Mouse (Mus musculus): ENCODE data around the gene Dock1. TPM values are rescaled to one million over a fixed set of nuclear protein-coding genes. Genes with fewer than 3 reads are reported as not detected.

Dock1 gene
- polyA plus RNA-seq, 1 experiment from 2014 or later = 17.8 TPM

DNA sequence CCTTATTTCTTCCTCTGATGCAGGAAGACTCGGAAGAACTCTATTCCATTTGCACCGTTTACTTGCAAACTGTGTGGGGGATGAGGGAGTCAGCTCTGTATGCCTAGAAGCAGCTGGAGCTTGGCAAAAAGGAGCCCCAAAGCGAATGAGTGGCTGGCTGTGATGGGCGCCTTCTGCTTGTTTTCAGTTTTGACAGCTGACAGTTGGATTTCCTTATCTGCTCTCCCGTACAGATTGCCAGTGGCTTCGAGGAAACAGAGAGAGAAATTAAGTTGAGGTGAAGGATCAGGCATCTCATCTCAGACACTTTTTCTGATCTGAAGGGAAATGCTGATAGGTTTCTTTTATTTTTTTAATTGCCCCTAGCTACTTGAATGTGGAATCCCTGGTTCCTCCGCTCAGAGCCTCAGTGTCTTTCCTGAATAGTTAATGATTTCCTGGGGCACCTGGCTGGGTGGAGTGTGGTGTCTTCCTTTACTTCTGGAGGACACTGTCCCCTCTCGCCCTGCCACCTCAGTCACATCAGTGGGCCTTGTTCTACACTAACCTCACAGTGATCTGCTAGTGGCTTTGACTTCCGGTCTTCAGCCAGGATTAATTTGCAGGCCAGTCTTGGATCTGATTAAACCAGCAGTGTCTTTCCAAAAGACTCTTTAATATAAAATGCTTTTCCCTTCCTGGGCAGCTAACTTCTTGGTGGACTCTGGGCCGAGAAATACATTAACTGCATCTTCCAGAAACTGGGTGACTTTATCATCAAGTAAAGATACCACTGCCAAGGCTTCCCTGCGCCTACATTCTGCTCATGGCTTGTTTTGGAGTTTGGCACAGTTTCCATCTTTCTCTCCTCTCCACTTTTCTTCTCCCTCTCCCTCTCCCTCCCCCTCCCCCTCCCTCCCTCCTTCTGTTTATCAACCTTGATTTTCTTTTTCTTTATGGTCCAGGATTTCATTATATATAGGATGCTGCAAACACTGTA is 55.4 kb downstream of the Dock1 start:
- Histone ChIP-seq H3K4me2 (ENCODE audit: low read depth, low read length) (peak overlapping the region; percentile 30; the same call in 1 of the 2 replicates), H3K36me3 (ENCODE audit: control insufficient read depth, insufficient read depth) (peaks cover 4% of the 10 kb centered on the region), H3K4me1 (ENCODE audit: control insufficient read depth, insufficient read depth, low read length) (peaks cover 25% of the 10 kb centered on the region), H3K9ac (ENCODE audit: low read length) (peak overlapping the region; percentile 31), H3K27ac (ENCODE audit: low read length) (no peak overlapping the region), H3K4me3 (ENCODE audit: low read length) (no peak overlapping the region), H3K9me3 (replicated peaks; ENCODE audit: control insufficient read depth, low read length) (no peaks in the 10 kb centered on the region), H3K27me3 (ENCODE audit: control insufficient read depth, insufficient read depth, low read length) (no peaks in the 10 kb centered on the region)
- ATAC-seq (replicated peaks; ENCODE audit: extremely low read depth, insufficient read depth, low FRiP score) = peak; percentile 49; the same call in 1 of the 2 replicates
- WGBS = 29% methylated on average over 11 of the region's 11 CpGs

GRCm38 (mm10) chr7:134726530-134727258 is 56.2 kb downstream of the Dock1 start:
- Histone ChIP-seq H3K4me1 (ENCODE audit: control insufficient read depth, insufficient read depth, low read length) (peaks cover 25% of the 10 kb centered on the region), H3K27me3 (ENCODE audit: control insufficient read depth, insufficient read depth, low read length) (no peaks in the 10 kb centered on the region), H3K36me3 (ENCODE audit: control insufficient read depth, insufficient read depth) (peaks cover 4% of the 10 kb centered on the region), H3K9me3 (replicated peaks; ENCODE audit: control insufficient read depth, low read length) (no peaks in the 10 kb centered on the region), H3K4me3 (ENCODE audit: low read length) (no peak overlapping the region), H3K27ac (ENCODE audit: low read length) (no peak overlapping the region), H3K4me2 (ENCODE audit: low read depth, low read length) (no peak overlapping the region), H3K9ac (ENCODE audit: low read length) (no peak overlapping the region)
- ATAC-seq (replicated peaks; ENCODE audit: extremely low read depth, insufficient read depth, low FRiP score) = no peak
- WGBS = 78% methylated on average over 5 of the region's 5 CpGs

DNA sequence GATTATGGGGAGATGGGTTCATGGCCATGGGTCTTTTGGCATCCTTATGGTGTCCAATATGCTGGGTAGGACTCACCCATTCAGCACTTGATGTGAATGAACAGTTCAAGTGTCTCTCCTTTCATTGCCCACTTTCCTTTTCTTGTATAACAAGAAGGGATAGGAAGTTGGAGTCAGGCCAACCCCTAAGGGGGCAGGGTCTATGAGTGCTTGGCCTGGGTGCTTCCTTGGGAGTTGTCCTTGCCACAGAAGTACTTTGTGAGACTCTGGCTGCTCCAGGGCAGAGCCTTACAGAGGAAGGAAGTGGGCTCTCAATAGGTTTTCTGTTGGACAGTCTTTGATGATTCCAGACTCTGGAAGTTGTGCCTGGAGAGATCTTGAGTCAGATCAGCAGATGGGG is 58.9 kb downstream of the Dock1 start:
- no peak for ATAC-seq (replicated peaks; ENCODE audit: extremely low read depth, insufficient read depth, low FRiP score)
- Histone ChIP-seq H3K9ac (ENCODE audit: low read length) (no peak overlapping the region), H3K36me3 (ENCODE audit: control insufficient read depth, insufficient read depth) (peaks cover 4% of the 10 kb centered on the region), H3K4me2 (ENCODE audit: low read depth, low read length) (no peak overlapping the region), H3K4me3 (ENCODE audit: low read length) (no peak overlapping the region), H3K4me1 (ENCODE audit: control insufficient read depth, insufficient read depth, low read length) (peaks cover 18% of the 10 kb centered on the region), H3K27ac (ENCODE audit: low read length) (no peak overlapping the region), H3K27me3 (ENCODE audit: control insufficient read depth, insufficient read depth, low read length) (no peaks in the 10 kb centered on the region), H3K9me3 (replicated peaks; ENCODE audit: control insufficient read depth, low read length) (no peaks in the 10 kb centered on the region)

DNA sequence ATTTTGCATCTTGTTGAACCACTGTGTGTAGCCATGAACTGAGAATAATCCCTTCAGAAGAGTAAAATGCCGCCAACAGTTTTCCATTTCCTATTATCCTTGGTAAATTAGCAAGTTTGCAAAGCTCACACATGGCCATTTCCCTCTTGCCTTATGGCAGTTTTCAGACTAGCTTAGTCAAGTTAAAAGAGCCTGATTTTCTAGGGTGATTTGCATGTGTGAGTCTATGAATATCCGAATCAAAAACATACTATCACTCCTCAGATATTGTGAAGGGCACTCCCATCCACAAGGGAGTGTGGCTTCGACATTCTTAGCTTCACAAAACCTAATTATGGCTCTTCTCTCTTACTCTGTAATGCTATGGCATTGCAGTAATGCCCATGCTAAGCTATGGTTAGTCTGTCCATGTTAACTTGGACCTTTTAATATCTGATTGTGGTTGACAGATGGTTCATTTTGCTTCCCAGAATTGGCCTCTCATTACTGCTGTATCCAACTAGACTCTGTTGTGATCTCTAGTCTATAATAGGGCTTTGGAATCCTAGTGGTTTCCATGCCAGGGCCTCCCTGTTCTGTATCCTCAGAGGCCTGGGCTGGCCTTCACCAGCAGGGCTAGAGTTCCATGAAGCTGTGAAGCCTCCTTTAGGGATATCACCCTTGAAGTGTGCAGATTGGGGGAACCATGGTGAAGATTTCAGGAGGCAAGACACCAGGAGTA is 60.1 kb downstream of the Dock1 start:
- Histone ChIP-seq H3K27me3 (ENCODE audit: control insufficient read depth, insufficient read depth, low read length) (no peaks in the 10 kb centered on the region), H3K4me2 (ENCODE audit: low read depth, low read length) (no peak overlapping the region), H3K27ac (ENCODE audit: low read length) (no peak overlapping the region), H3K4me3 (ENCODE audit: low read length) (no peak overlapping the region), H3K36me3 (ENCODE audit: control insufficient read depth, insufficient read depth) (peaks cover 6% of the 10 kb centered on the region), H3K4me1 (ENCODE audit: control insufficient read depth, insufficient read depth, low read length) (peaks cover 9% of the 10 kb centered on the region), H3K9me3 (replicated peaks; ENCODE audit: control insufficient read depth, low read length) (no peaks in the 10 kb centered on the region), H3K9ac (ENCODE audit: low read length) (no peak overlapping the region)
- ATAC-seq (replicated peaks; ENCODE audit: extremely low read depth, insufficient read depth, low FRiP score) = no peak
- 91% methylated on average over 3 of the region's 3 CpGs for WGBS

- peaks cover 54% of the 10 kb centered on the region for H3K36me3 ChIP-seq (ENCODE audit: control insufficient read depth, insufficient read depth)
- H3K4me2 ChIP-seq (ENCODE audit: low read depth, low read length) = no peak overlapping the region
- H3K9me3 ChIP-seq (replicated peaks; ENCODE audit: control insufficient read depth, low read length) = no peaks in the 10 kb centered on the region
- H3K27me3 ChIP-seq (ENCODE audit: control insufficient read depth, insufficient read depth, low read length) = no peaks in the 10 kb centered on the region
- no peak overlapping the region for H3K27ac ChIP-seq (ENCODE audit: low read length)
- ATAC-seq (replicated peaks; ENCODE audit: extremely low read depth, insufficient read depth, low FRiP score) = no peak
- H3K4me1 ChIP-seq (ENCODE audit: control insufficient read depth, insufficient read depth, low read length) = no peaks in the 10 kb centered on the region
- H3K4me3 ChIP-seq (ENCODE audit: low read length) = no peak overlapping the region
- no peak overlapping the region for H3K9ac ChIP-seq (ENCODE audit: low read length)
- 93% methylated on average over 4 of the region's 4 CpGs for WGBS
These were observed 76.6 kb downstream of the Dock1 start for GRCm38 (mm10) chr7:134747059-134747458.

DNA sequence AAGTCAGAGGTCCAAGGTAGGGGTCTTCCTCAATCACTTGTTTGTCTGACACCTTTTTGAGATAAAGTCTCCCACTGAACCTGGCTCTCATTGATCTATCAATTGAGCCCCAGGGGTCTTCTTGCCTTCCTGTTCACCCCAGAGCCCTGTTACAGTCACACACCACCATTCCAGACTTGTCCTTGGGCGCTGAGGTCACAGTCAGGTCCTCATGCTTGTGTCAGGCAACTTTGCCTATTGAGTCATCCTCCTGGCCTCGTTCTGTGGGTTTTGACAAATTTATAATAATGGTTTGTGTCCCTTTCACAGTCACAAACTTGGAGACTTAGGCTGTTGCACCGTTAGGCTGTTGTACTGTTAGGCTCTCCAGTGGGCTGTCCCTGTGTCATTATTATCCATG is 77.9 kb downstream of the Dock1 start:
- no peak overlapping the region for H3K4me3 ChIP-seq (ENCODE audit: low read length)
- ATAC-seq (replicated peaks; ENCODE audit: extremely low read depth, insufficient read depth, low FRiP score) = no peak
- H3K27me3 ChIP-seq (ENCODE audit: control insufficient read depth, insufficient read depth, low read length) = no peaks in the 10 kb centered on the region
- H3K4me1 ChIP-seq (ENCODE audit: control insufficient read depth, insufficient read depth, low read length) = no peaks in the 10 kb centered on the region
- WGBS = 82% methylated on average over 3 of the region's 3 CpGs
- peaks cover 60% of the 10 kb centered on the region for H3K36me3 ChIP-seq (ENCODE audit: control insufficient read depth, insufficient read depth)
- H3K9me3 ChIP-seq (replicated peaks; ENCODE audit: control insufficient read depth, low read length) = no peaks in the 10 kb centered on the region
- H3K4me2 ChIP-seq (ENCODE audit: low read depth, low read length) = no peak overlapping the region
- H3K27ac ChIP-seq (ENCODE audit: low read length) = no peak overlapping the region
- no peak overlapping the region for H3K9ac ChIP-seq (ENCODE audit: low read length)

DNA sequence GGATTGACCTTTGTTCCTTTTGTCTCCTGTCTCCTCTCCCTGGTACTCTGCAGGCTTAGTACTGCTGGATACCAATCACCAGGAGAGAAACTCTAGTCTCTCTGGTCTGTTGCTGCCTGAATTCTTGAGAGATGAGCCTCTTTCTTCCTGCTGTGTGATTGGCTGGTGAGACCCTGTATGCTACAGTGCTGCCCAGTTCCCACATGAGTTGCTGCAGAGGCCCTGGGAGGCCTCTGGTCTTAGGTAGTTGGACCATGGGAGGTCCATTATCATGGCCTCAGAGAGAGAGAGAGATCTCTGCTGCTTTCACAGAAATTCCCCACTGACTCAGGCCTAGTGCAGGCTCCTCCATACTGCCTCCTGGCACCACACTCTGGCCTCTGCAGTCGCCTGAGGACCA is 79.2 kb downstream of the Dock1 start:
- ATAC-seq (replicated peaks; ENCODE audit: extremely low read depth, insufficient read depth, low FRiP score) = no peak
- no peak overlapping the region for H3K9ac ChIP-seq (ENCODE audit: low read length)
- H3K27me3 ChIP-seq (ENCODE audit: control insufficient read depth, insufficient read depth, low read length) = no peaks in the 10 kb centered on the region
- WGBS = 88% methylated on average over 1 of the region's 1 CpGs
- H3K4me1 ChIP-seq (ENCODE audit: control insufficient read depth, insufficient read depth, low read length) = no peaks in the 10 kb centered on the region
- H3K27ac ChIP-seq (ENCODE audit: low read length) = no peak overlapping the region
- no peak overlapping the region for H3K4me2 ChIP-seq (ENCODE audit: low read depth, low read length)
- H3K4me3 ChIP-seq (ENCODE audit: low read length) = no peak overlapping the region
- H3K9me3 ChIP-seq (replicated peaks; ENCODE audit: control insufficient read depth, low read length) = no peaks in the 10 kb centered on the region
- H3K36me3 ChIP-seq (ENCODE audit: control insufficient read depth, insufficient read depth) = peaks cover 53% of the 10 kb centered on the region

DNA sequence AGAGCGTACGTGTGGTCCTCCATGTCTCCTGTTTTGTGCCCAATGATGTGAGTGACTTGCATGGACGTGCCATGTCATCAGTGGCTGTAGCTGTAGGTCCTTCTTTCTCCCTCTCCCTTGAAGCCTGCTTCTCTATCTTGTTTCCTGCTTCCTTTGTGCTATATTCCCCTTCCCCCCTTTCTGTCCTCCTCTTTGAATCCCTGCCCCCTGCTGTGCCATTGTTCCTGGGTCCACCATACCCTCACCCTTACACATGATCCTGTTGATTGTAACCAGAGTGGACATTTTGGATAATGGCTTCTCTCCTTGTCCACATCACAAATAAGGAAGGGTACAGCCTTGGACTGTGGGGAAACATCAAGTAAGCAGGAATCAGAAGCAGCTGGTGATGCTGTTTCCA is 81.0 kb downstream of the Dock1 start:
- WGBS = 91% methylated on average over 3 of the region's 3 CpGs
- no peak overlapping the region for H3K4me3 ChIP-seq (ENCODE audit: low read length)
- H3K27ac ChIP-seq (ENCODE audit: low read length) = no peak overlapping the region
- H3K4me1 ChIP-seq (ENCODE audit: control insufficient read depth, insufficient read depth, low read length) = no peaks in the 10 kb centered on the region
- no peaks in the 10 kb centered on the region for H3K27me3 ChIP-seq (ENCODE audit: control insufficient read depth, insufficient read depth, low read length)
- no peak for ATAC-seq (replicated peaks; ENCODE audit: extremely low read depth, insufficient read depth, low FRiP score)
- no peak overlapping the region for H3K4me2 ChIP-seq (ENCODE audit: low read depth, low read length)
- no peaks in the 10 kb centered on the region for H3K9me3 ChIP-seq (replicated peaks; ENCODE audit: control insufficient read depth, low read length)
- no peak overlapping the region for H3K9ac ChIP-seq (ENCODE audit: low read length)
- peaks cover 51% of the 10 kb centered on the region for H3K36me3 ChIP-seq (ENCODE audit: control insufficient read depth, insufficient read depth)
